Mouse (Mus musculus) stomach, embryonic 15.5 days (tissue): ENCODE measurements around the gene H2-Q6. TPM values are rescaled to one million over a fixed set of nuclear protein-coding genes. Genes with fewer than 3 reads are reported as not detected.
"Not testable (repeated sequence)": the region's sequence is repeated elsewhere in the genome, so short reads cannot be mapped to it uniquely, and the experiment has no call there.

Experiments
- ATAC-seq: fragments of 200-750 bp; cut with Nextera tagmentation; 2 replicates; pipeline ENCODE4 v1.8.0; 2017; ENCODE audit warnings: low read depth, moderate number of reproducible peaks, moderate TSS enrichment; ENCODE audit not compliant: insufficient read depth, low FRiP score
- H3K27ac ChIP-seq: fragments of 300-500 bp; sonication (generic); 2 replicates; pipeline ENCODE4 v1.5.1; 2015; ENCODE audit warnings: mild to moderate bottlenecking, inconsistent platforms
- H3K27me3 ChIP-seq: fragments of 300-500 bp; sonication (generic); replicated peaks from 2 replicates; pipeline ENCODE4 v1.6.1; 2015; ENCODE audit warnings: inconsistent platforms
- H3K36me3 ChIP-seq: fragments of 300-500 bp; sonication (generic); 2 replicates; pipeline ENCODE4 v1.6.1; 2015; ENCODE audit warnings: inconsistent platforms
- H3K4me1 ChIP-seq: fragments of 300-500 bp; sonication (generic); 2 replicates; pipeline ENCODE4 v1.6.1; 2015; ENCODE audit warnings: inconsistent platforms
- H3K4me2 ChIP-seq: fragments of 300-500 bp; sonication (generic); 2 replicates; pipeline ENCODE4 v1.6.1; 2015; ENCODE audit warnings: mild to moderate bottlenecking, inconsistent platforms
- H3K4me3 ChIP-seq: fragments of 300-500 bp; sonication (generic); replicated peaks from 2 replicates; pipeline ENCODE4 v1.5.1; 2015; ENCODE audit warnings: inconsistent platforms
- H3K9ac ChIP-seq: fragments of 300-500 bp; sonication (generic); 2 replicates; pipeline ENCODE4 v1.6.1; 2015; ENCODE audit warnings: inconsistent platforms
- H3K9me3 ChIP-seq: fragments of 300-500 bp; sonication (generic); 2 replicates; pipeline ENCODE4 v1.6.1; 2016; ENCODE audit warnings: inconsistent platforms
- whole genome bisulfite sequencing: fragments of 180-500 bp; shearing (Covaris S2); methylation state at CpG from one replicate; pipeline ENCODE4 v1.1.7; 2015; 5-methylcytosine and 5-hydroxymethylcytosine counted together
- polyA plus RNA-seq: library from polyadenylated mRNA; unstranded; fragments of >200 nt; fragmentation: Nextera tagmentation; extraction: Ambion mirVana; gene quantifications from 2 replicates; pipeline ENCODE4 v1.2.1, GENCODE M21; 2015

Gene H2-Q6
- polyA plus RNA-seq, 1 experiment from 2014 or later: 1.7 TPM

DNA sequence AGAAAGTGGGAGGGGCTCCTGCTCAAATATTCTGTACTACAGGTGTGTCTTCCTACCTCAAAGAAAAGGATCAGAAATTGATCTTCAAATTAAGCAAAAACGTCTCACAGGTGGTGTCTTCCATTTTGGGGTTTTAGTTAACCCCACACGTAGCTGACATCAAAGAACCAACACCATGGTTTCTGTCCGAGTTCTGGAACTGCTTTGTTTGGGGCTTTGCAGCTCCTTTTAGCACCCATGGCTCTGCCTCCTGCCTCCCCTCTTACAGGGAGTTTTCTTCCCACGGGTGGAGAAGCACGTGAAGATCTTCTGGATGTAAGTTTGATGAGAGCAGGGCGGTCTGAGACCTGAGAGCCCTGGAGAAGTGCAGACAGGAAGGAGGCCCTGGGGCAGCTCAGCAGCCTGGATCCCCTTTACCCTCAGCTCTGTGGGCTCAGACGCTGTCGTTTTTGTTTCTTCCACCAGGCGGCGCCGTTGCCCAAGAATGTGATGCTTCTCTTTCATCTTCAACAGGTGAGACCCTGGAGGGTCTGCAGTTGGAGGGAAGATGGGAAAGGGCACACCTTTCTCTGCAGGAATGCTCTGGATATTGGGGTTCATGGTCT lies 4.3 kb upstream of the H2-Q6 start:
- H3K9me3 ChIP-seq, H3K36me3 ChIP-seq: not testable (repeated sequence)
- WGBS: 16% methylated on average over 11 of the region's 11 CpGs

DNA sequence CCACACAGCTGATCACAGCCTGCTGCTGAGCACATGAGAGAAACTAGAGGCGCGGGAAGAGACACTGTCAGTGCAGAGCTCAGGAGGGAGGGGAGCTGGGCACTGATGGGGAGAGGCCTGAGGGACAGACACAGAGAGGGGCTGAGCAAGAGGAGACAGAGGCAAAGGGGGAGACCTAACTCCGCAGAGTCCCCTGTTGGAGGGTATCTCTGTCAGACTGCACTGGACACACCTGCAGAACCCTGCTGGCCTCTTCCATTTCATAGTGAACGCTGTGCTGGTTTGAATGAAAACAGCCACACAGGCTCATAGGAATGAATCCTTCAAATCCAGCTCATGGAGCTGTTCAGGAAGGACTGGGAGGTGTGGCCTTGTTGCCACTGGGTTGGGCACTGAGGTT lies 3.3 kb upstream of the H2-Q6 start:
- H3K27ac ChIP-seq, H3K4me3 ChIP-seq, H3K4me1 ChIP-seq, ATAC-seq, H3K36me3 ChIP-seq, H3K4me2 ChIP-seq, H3K9ac ChIP-seq, H3K9me3 ChIP-seq: not testable (repeated sequence)
- H3K27me3 ChIP-seq: peaks cover 19% of the 10 kb centered on the region
- 87% methylated on average over 4 of the region's 4 CpGs for WGBS

More for the DNA sequence above, 4.3 kb upstream of the H2-Q6 start:
- H3K27me3 ChIP-seq: peaks cover 13% of the 10 kb centered on the region; the same call in 1 of the 2 replicates
- not testable (repeated sequence) for H3K4me2 ChIP-seq, H3K9ac ChIP-seq, H3K4me3 ChIP-seq, H3K27ac ChIP-seq, ATAC-seq, H3K4me1 ChIP-seq

DNA sequence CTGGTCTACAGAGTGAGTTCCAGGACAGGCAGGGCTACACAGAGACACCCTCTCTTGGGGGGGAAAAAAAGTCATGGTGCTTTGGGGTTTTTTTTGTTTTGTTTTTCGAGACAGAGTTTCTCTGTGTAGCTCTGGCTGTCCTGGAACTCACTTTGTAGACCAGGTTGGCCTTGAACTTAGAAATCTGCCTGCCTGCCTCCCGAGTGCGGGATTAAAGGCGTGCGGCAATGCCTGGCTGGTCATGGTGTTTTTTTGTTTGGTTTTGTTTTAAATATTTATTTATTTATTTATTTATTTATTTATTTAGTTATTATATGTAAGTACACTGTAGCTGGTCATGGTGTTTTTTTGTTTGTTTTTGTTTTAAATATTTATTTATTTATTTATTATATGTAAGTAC lies 2.3 kb upstream of the H2-Q6 start:
- H3K27me3 ChIP-seq: peaks cover 19% of the 10 kb centered on the region
- H3K4me3 ChIP-seq, H3K27ac ChIP-seq, H3K36me3 ChIP-seq, H3K4me2 ChIP-seq, ATAC-seq, H3K9me3 ChIP-seq, H3K9ac ChIP-seq, H3K4me1 ChIP-seq: not testable (repeated sequence)
- WGBS: 88% methylated on average over 5 of the region's 5 CpGs

DNA sequence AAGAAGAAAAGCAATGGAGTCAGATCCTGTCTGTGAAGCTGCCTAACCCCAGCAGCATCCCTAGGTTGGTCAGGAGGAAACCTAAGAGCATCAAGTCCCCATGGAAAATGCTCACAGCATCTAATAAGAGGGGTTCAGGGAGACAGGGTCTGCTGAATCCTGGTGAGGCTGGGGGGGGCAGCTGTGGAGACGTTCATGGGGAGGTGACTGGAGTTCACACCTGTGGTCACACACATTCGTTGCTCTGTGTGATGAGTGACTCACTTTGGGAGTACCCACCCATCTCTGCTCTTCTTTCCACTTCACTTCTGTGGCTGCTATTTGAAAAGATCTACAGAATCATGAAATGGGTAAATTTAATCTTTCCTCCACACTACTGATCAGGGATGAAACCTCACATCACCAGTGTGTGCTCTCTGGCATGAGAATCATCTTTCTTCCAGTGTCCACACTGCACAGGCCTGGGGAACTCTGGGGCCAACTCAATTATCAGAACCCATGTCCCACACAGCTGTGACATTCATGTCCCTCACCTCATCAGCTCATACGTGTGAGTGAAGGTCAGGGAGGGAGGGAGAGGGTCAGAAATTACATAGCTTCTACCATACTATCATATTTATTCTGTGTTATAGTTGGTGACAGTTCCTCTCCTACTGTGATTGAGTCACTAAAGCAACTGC lies 1.4 kb upstream of the H2-Q6 start:
- not testable (repeated sequence) for H3K9ac ChIP-seq, ATAC-seq, H3K4me3 ChIP-seq, H3K27ac ChIP-seq, H3K36me3 ChIP-seq, H3K9me3 ChIP-seq, H3K4me1 ChIP-seq, H3K4me2 ChIP-seq
- 57% methylated on average over 3 of the region's 3 CpGs for WGBS
- H3K27me3 ChIP-seq: peaks cover 19% of the 10 kb centered on the region

DNA sequence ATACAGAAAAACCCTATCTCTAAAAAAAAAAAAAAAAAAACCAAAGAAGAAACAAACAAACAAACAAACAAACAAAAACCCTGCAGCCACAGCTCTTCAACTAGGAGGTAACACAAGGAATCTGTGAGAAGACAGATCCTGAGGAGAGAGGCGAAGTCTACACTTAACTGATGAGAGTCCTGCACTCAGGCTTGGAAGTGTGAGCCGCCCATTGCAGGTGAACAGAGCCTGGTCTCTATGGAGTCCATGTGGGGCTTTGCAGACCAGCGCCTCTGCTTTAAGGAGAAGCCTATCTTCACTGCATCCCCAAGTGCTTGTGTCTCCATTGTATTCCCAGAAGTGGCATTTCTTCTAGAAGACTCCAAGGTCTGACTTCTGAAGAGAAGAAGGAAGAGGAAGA lies 544 bp upstream of the H2-Q6 start:
- peaks cover 19% of the 10 kb centered on the region for H3K27me3 ChIP-seq
- H3K4me2 ChIP-seq, H3K36me3 ChIP-seq, H3K27ac ChIP-seq, H3K9me3 ChIP-seq, H3K4me1 ChIP-seq, H3K9ac ChIP-seq, H3K4me3 ChIP-seq, ATAC-seq: not testable (repeated sequence)
- 86% methylated on average over 3 of the region's 3 CpGs for WGBS

DNA sequence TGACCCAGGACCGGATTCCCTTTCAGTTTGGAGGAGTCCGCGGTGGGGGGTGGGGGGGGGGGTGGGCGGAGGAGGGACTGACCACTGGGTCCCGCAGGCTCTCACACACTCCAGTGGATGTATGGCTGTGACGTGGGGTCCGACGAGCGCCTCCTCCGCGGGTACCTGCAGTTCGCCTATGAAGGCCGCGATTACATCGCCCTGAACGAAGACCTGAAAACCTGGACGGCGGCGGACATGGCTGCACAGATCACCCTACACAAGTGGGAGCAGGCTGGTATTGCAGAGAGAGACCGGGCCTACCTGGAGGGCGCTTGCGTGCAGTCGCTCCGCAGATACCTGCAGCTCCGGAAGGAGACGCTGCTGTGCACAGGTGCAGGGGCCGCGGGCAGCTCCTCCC lies 824 bp downstream of the H2-Q6 start:
- H3K9me3 ChIP-seq, H3K27ac ChIP-seq, H3K9ac ChIP-seq, H3K4me1 ChIP-seq, H3K36me3 ChIP-seq: not testable (repeated sequence)
- 16% methylated on average over 28 of the region's 28 CpGs for WGBS
- ATAC-seq: peak; percentile 49; the same call in 1 of the 2 replicates
- peak overlapping the region; percentile 36 for H3K4me3 ChIP-seq
- H3K4me2 ChIP-seq: peak overlapping the region; percentile 69
- H3K27me3 ChIP-seq: peaks cover 22% of the 10 kb centered on the region

DNA sequence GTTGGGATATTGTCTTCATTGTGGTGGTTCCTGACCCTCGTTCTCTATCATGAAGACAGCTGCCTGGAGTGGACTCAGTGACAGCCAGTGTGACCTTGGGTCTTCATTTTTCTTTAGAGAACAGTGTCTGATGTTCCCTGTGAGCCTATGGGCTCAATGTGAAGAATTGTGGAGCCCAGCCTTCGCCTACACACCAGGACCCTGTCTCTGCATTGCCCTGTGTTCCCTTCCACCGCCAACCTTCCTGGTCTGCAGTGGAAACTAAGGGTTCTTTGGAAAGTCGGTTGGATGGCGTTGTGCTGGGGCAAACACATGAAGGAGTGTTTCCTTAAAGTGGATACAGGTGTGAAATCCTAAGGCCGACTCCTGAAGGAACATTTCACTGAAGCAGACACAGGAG lies 4.2 kb downstream of the H2-Q6 start:
- not testable (repeated sequence) for ATAC-seq, H3K9me3 ChIP-seq, H3K4me3 ChIP-seq, H3K4me2 ChIP-seq, H3K27ac ChIP-seq, H3K4me1 ChIP-seq, H3K36me3 ChIP-seq, H3K9ac ChIP-seq
- 84% methylated on average over 6 of the region's 6 CpGs for WGBS
- H3K27me3 ChIP-seq: peaks cover 16% of the 10 kb centered on the region

DNA sequence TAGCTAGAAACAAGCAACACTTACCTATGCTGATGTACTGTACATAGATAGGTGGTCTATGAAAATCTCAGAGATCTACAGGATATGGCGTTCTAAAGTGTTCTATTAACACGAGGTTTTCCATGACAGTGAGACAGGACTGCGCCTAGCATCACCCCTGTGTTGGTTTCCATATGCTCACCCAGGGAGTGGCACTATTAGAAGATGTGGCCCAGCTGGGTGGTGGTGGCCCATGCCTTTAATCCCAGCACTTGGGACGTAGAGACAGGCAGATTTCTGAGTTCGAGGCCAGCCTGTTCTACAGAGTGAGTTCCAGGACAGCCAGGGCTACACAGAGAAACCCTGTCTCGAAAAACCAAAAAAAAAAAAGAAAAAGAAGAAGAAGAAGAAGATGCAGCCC lies 6.0 kb downstream of the H2-Q6 start:
- not testable (repeated sequence) for H3K27ac ChIP-seq, ATAC-seq
- 88% methylated on average over 6 of the region's 6 CpGs for WGBS

DNA sequence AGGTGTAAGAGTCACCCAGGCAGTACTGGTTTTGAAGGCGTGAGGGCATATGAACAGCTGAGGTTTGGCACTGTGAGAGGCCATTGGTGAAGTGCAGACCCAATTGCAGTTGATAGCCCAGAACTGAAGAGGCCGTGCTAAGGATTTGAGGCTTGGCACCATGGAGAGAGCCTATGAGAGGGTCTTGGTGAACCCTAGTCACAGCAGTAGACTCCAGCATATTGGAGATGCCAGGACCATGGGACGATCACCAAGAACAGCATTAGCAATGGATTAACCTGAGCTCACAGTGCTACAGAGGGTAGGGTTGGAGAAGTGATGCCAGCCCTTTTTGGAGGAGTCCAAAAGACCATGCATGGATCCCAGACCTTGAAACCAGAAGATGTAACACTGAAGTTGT lies 7.5 kb downstream of the H2-Q6 start:
- H3K4me3 ChIP-seq, H3K27me3 ChIP-seq, ATAC-seq, H3K4me2 ChIP-seq, H3K27ac ChIP-seq, H3K36me3 ChIP-seq, H3K9ac ChIP-seq, H3K4me1 ChIP-seq, H3K9me3 ChIP-seq: not testable (repeated sequence)
- 84% methylated on average over 3 of the region's 3 CpGs for WGBS

More for the DNA sequence above, 6.0 kb downstream of the H2-Q6 start:
- H3K4me3 ChIP-seq, H3K27me3 ChIP-seq, H3K36me3 ChIP-seq, H3K9me3 ChIP-seq, H3K4me2 ChIP-seq, H3K9ac ChIP-seq, H3K4me1 ChIP-seq: not testable (repeated sequence)

DNA sequence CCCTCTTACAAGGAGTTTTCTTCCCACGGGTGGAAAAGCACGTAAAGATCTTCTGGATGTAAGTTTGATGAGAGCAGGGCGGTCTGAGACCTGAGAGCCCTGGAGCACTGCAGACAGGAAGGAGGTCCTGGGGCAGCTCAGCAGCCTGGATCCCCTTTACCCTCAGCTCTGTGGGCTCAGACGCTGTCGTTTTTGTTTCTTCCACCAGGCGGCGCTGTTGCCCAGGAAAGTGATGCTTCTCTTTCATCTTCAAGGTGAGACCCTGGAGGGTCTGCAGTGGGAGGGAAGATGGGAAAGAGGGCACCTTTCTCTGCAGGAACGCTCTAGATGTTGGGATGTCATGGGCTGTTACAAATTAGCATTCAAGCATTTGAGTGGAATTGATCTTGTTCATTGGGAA lies 10.2 kb downstream of the H2-Q6 start:
- not testable (repeated sequence) for H3K4me2 ChIP-seq, H3K27ac ChIP-seq, H3K4me3 ChIP-seq, H3K4me1 ChIP-seq, H3K36me3 ChIP-seq, H3K9ac ChIP-seq, H3K9me3 ChIP-seq, ATAC-seq
- peaks cover 11% of the 10 kb centered on the region; the same call in 1 of the 2 replicates for H3K27me3 ChIP-seq
- 8% methylated on average over 8 of the region's 8 CpGs for WGBS

DNA sequence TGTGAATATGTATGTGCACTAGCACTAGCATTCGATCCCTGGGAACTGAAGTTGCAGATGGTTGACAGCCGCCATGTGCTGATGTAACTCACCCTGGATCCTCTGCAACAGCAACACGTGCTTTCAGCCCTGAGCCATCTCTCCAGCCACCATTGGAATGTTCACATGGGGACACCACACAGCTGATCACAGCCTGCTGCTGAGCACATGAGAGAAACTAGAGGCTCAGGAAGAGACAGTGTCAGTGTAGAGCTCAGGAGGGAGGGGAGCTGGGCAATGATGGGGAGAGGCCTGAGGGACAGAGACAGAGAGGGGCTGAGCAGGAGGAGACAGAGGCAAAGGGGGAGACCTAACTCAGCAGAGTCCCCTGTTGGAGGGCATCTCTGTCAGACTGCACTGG lies 10.9 kb downstream of the H2-Q6 start:
- peaks cover 16% of the 10 kb centered on the region; the same call in 1 of the 2 replicates for H3K27me3 ChIP-seq
- H3K9ac ChIP-seq, H3K36me3 ChIP-seq, H3K27ac ChIP-seq, ATAC-seq, H3K9me3 ChIP-seq, H3K4me3 ChIP-seq, H3K4me2 ChIP-seq, H3K4me1 ChIP-seq: not testable (repeated sequence)
- WGBS: 81% methylated on average over 3 of the region's 3 CpGs

DNA sequence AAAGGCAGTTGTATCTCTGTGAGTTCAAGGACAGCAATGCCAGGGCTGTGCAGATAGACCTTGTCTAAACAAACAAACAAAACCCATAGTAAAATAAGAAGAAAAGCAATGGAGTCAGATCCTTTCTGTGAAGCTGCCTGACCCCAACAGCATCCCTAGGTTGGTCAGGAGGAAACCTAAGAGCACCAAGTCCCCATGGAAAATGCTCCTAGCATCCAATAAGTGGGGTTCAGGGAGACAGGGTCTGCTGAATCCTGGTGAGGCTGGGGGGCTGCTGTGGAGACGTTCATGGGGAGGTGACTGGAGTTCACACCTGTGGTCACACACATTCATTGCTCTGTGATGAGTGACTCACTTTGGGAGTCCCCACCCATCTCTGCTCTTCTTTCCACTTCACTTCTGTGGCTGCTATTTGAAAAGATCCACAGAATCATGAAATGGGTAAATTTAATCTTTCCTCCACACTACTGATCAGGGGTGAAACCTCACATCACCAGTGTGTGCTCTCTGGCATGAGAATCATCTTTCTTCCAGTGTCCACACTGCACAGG lies 12.8 kb downstream of the H2-Q6 start:
- not testable (repeated sequence) for H3K4me2 ChIP-seq, ATAC-seq, H3K9ac ChIP-seq, H3K27ac ChIP-seq, H3K36me3 ChIP-seq, H3K4me3 ChIP-seq, H3K9me3 ChIP-seq, H3K4me1 ChIP-seq
- 44% methylated on average over 1 of the region's 1 CpGs for WGBS
- peaks cover 16% of the 10 kb centered on the region; the same call in 1 of the 2 replicates for H3K27me3 ChIP-seq
